Mouse (Mus musculus) embryo, embryonic 10 days (tissue): ENCODE data around the gene Cdk19.
"Not testable (repeated sequence)": the region's sequence is repeated elsewhere in the genome, so short reads cannot be mapped to it uniquely, and the experiment has no call there.

Experiments
- DNase-seq: peaks from one replicate; pipeline ENCODE4 v3.0.0-alpha.2; 2015; ENCODE audit warnings: low spot score

The Cdk19 gene

GRCm38 (mm10) chr10:40481534-40481933 is 142.2 kb downstream of the Cdk19 start:
- DNase-seq: no peak

- DNase-seq: no peak
These were observed 142.9 kb downstream of the Cdk19 start for GRCm38 (mm10) chr10:40482285-40482684.

- DNase-seq: no peak
These were observed 149.9 kb downstream of the Cdk19 start for GRCm38 (mm10) chr10:40489086-40489796.

- DNase-seq: no peak
These were observed 151.8 kb downstream of the Cdk19 start for GRCm38 (mm10) chr10:40491131-40491530.

- DNase-seq: no peak
These were observed 152.4 kb downstream of the Cdk19 start for GRCm38 (mm10) chr10:40491748-40492147.

GRCm38 (mm10) chr10:40494181-40495162 is 155.1 kb downstream of the Cdk19 start:
- no peak for DNase-seq

- DNase-seq: no peak
These were observed 158.1 kb downstream of the Cdk19 start for GRCm38 (mm10) chr10:40497301-40498041.

- DNase-seq: no peak
These were observed 159.1 kb downstream of the Cdk19 start for GRCm38 (mm10) chr10:40498426-40498825.

- peak; percentile 80 for DNase-seq
These were observed 160.2 kb downstream of the Cdk19 start for GRCm38 (mm10) chr10:40499314-40500252.

- no peak for DNase-seq
These were observed 161.4 kb downstream of the Cdk19 start for GRCm38 (mm10) chr10:40500723-40501245.

GRCm38 (mm10) chr10:40502734-40503133 is 163.4 kb downstream of the Cdk19 start:
- no peak for DNase-seq

- no peak for DNase-seq
These were observed 171.0 kb downstream of the Cdk19 start for GRCm38 (mm10) chr10:40510356-40510755.

GRCm38 (mm10) chr10:40511221-40511677 is 171.9 kb downstream of the Cdk19 start:
- no peak for DNase-seq

- DNase-seq: no peak
These were observed 172.8 kb downstream of the Cdk19 start for GRCm38 (mm10) chr10:40512185-40512584.

- DNase-seq: not testable (repeated sequence)
These were observed 173.6 kb downstream of the Cdk19 start for GRCm38 (mm10) chr10:40512996-40513395.

- no peak for DNase-seq
These were observed 175.9 kb downstream of the Cdk19 start for GRCm38 (mm10) chr10:40515225-40515681.

GRCm38 (mm10) chr10:40516421-40516820 is 177.1 kb downstream of the Cdk19 start:
- DNase-seq: no peak

- DNase-seq: no peak
These were observed 180.2 kb downstream of the Cdk19 start for GRCm38 (mm10) chr10:40519586-40519985.

- DNase-seq: peak; percentile 78
These were observed 182.2 kb downstream of the Cdk19 start for GRCm38 (mm10) chr10:40521579-40521978.

- DNase-seq: no peak
These were observed 184.1 kb downstream of the Cdk19 start for GRCm38 (mm10) chr10:40523312-40523975.
